ENCODE assay signal across 7 mouse cellular contexts in the genomic region with DNA sequence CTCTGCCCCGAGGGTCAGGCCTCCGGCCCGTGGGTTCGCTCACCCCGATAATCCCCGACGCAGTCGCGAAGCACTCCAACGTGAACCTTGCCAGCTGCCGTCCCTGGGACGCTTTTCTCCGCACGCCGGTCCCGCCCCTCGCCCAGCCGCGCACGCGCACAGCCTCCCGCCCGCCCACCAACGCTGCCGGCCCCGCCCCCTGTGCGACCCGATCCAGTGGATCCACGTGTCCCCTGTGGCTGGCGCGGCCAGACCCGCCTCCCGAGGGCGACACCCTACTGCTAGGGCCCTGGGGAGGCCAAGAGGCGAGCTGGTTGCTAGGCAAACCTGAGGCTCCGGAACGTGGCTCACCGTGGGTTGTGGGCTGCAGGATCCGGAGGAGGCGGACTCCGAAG. TPM values are rescaled to one million over a fixed set of nuclear protein-coding genes. Genes with fewer than 3 reads are reported as not detected.
DNase-seq lines count a peak whose midpoint lies in the region; ATAC-seq lines count a peak whose summit lies in the region.

A gene (minus strand): TSS at position 144 of the 395 bp plus-strand sequence.

- H3K9ac ChIP-seq in limb, embryonic 11.5 days (ENCODE audit: low read length), result peak within 1 kb of the TSS; percentile 89
- peak within 1 kb of the TSS; percentile 94 for H3K9ac ChIP-seq in midbrain, embryonic 14.5 days (replicated peaks; ENCODE audit: low read length)

- H3K27ac ChIP-seq in embryonic facial prominence, embryonic 10.5 days (replicated peaks), result peak within 1 kb of the TSS; percentile 93
- 0 out of 2 replicates have a peak within 1 kb of the TSS, but pooled peaks have one; percentile 15 for H3K27ac ChIP-seq in limb, embryonic 11.5 days (replicated peaks; ENCODE audit: low read depth, low read length)
- peak within 1 kb of the TSS; percentile 76 for H3K27ac ChIP-seq in midbrain, embryonic 14.5 days (replicated peaks; ENCODE audit: low read depth, low read length)

- H3K27me3 ChIP-seq in embryonic facial prominence, embryonic 10.5 days (replicated peaks; ENCODE audit: low read depth, poor library complexity, severe bottlenecking), result 0 out of 2 replicates have a peak, but pooled peaks cover 6% of the 10 kb centered on the region
- no peaks in the 10 kb centered on the region for H3K27me3 ChIP-seq in limb, embryonic 11.5 days (ENCODE audit: control insufficient read depth, insufficient read depth, low read length)
- H3K27me3 ChIP-seq in midbrain, embryonic 14.5 days (ENCODE audit: control insufficient read depth, insufficient read depth, low read length), result no peaks in the 10 kb centered on the region

- H3K4me2 ChIP-seq in limb, embryonic 11.5 days (ENCODE audit: low read depth, severe bottlenecking), result peak within 1 kb of the TSS; percentile 81
- H3K4me2 ChIP-seq in midbrain, embryonic 14.5 days (ENCODE audit: low read length), result peak within 1 kb of the TSS; percentile 70

- peak within 1 kb of the TSS; percentile 94 for H3K4me3 ChIP-seq in embryonic facial prominence, embryonic 10.5 days
- H3K4me3 ChIP-seq in limb, embryonic 11.5 days (ENCODE audit: low read depth, low read length), result peak within 1 kb of the TSS; percentile 61
- peak within 1 kb of the TSS; percentile 87 for H3K4me3 ChIP-seq in midbrain, embryonic 14.5 days (replicated peaks; ENCODE audit: low read depth, low read length)

- peak; percentile 99 for DNase-seq in adrenal gland, postnatal 10 days
- DNase-seq in embryonic facial prominence, embryonic 10.5 days (ENCODE audit: low spot score), result peak; percentile 99
- peak; percentile 93 for DNase-seq in kidney, adult 18-20 months
- peak; percentile 99 for DNase-seq in limb, embryonic 11.5 days (ENCODE audit: low spot score)
- DNase-seq in midbrain, embryonic 14.5 days, result peak; percentile 96
- peak; percentile 91 for DNase-seq in spleen, adult 18-20 months

- peaks cover 33% of the 10 kb centered on the region for H3K36me3 ChIP-seq in embryonic facial prominence, embryonic 10.5 days (replicated peaks)
- H3K36me3 ChIP-seq in limb, embryonic 11.5 days (ENCODE audit: control insufficient read depth, insufficient read depth, low read length), result peaks cover 4% of the 10 kb centered on the region; the same call in 1 of the 2 replicates
- peaks cover 6% of the 10 kb centered on the region; the same call in 1 of the 2 replicates for H3K36me3 ChIP-seq in midbrain, embryonic 14.5 days (ENCODE audit: control insufficient read depth, insufficient read depth, low read length)

- ATAC-seq in granulocyte monocyte progenitor cell, adult 5-6 weeks (replicated peaks; ENCODE audit: poor library complexity, severe bottlenecking), result peak; percentile 95
- ATAC-seq in limb, embryonic 11.5 days (ENCODE audit: insufficient number of reproducible peaks, low FRiP score, low TSS enrichment, low read depth), result peak; percentile 90
- peak; percentile 91 for ATAC-seq in midbrain, embryonic 14.5 days (ENCODE audit: low FRiP score, low TSS enrichment)

- peaks cover 6% of the 10 kb centered on the region; the same call in 1 of the 2 replicates for H3K9me3 ChIP-seq in embryonic facial prominence, embryonic 10.5 days
- no peaks in the 10 kb centered on the region for H3K9me3 ChIP-seq in limb, embryonic 11.5 days (ENCODE audit: control insufficient read depth, low read length)
- H3K9me3 ChIP-seq in midbrain, embryonic 14.5 days (ENCODE audit: control insufficient read depth, low read length), result peaks cover 5% of the 10 kb centered on the region; the same call in 1 of the 2 replicates

- WGBS in embryonic facial prominence, embryonic 10.5 days, result under 1% methylated on average over 41 of the region's 41 CpGs
- WGBS in limb, embryonic 11.5 days, result under 1% methylated on average over 34 of the region's 41 CpGs
- WGBS in midbrain, embryonic 14.5 days, result under 1% methylated on average over 41 of the region's 41 CpGs

- H3K4me1 ChIP-seq in embryonic facial prominence, embryonic 10.5 days, result peaks cover 17% of the 10 kb centered on the region
- H3K4me1 ChIP-seq in limb, embryonic 11.5 days (ENCODE audit: control insufficient read depth, insufficient read depth, low read length), result peaks cover 9% of the 10 kb centered on the region
- H3K4me1 ChIP-seq in midbrain, embryonic 14.5 days (ENCODE audit: control insufficient read depth, insufficient read depth, low read length), result peaks cover 10% of the 10 kb centered on the region

RNA-seq across cellular contexts. Expression of the gene that starts here (rescaled TPM):
- 100 to 1,000 TPM; 124 to 155 TPM for total RNA-seq in adrenal gland, postnatal 10 days (2021)
- polyA plus RNA-seq in embryonic facial prominence, embryonic 10.5 days (2016; fragmentation: Nextera tagmentation; extraction: Ambion mirVana), result 75.2 and 81.8 TPM in 2 replicates
- 64.9 and 73.6 TPM in 2 replicates for total RNA-seq in granulocyte monocyte progenitor cell, adult 5-6 weeks (2014; fragmentation: Nextera tagmentation)
- total RNA-seq in granulocyte monocyte progenitor cell, adult 5-6 weeks (2017), result 112 and 128 TPM in 2 replicates
- 77.6 and 80.0 TPM in 2 replicates for polyA plus RNA-seq in limb, embryonic 11.5 days (2014; fragmentation: Nextera tagmentation; extraction: Ambion mirVana)
- 43.1 and 48.1 TPM in 2 replicates for polyA plus RNA-seq in midbrain, embryonic 14.5 days (2014; fragmentation: Nextera tagmentation; extraction: Ambion mirVana)

Comparison
In these comparisons a context has a peak if more than half of its experiments do, and no peak if none do; other contexts are left out.
1. Peak in every context shown above with its lines: DNase-seq, ATAC-seq, H3K4me3 ChIP-seq and H3K27ac ChIP-seq.
2. H3K27ac ChIP-seq: peak in every context shown above with its lines; median percentile 93 in embryonic facial prominence, embryonic 10.5 days; 76 in midbrain, embryonic 14.5 days; 15 in limb, embryonic 11.5 days.